Mouse (Mus musculus): ENCODE data around the gene Tiparp. TPM values are rescaled to one million over a fixed set of nuclear protein-coding genes. Genes with fewer than 3 reads are reported as not detected.

The Tiparp gene
- polyA plus RNA-seq, 1 experiment from 2014 or later = 38.6 TPM

DNA sequence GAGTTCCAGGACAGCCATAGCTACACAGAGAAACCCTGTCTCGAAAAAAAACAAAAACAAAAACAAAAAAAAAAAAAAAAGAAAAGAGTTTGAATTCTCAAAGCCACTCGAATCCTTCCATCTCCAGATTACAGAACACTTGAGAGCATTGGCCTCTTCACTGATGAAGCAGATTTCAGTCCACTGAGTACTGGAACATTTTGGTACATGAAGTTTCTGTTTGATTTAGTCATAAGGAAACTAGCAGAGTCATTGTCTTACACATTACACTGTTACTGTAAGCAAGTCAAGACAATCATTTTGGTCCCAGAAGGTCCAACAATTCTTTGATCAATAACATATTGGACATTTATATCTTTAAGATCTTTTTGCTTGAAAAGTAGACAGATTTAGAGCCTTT is 4.8 kb downstream of the Tiparp start:
- Histone ChIP-seq H3K36me3 (peaks cover 11% of the 10 kb centered on the region), H3K9me3 (no peaks in the 10 kb centered on the region), H3K4me3 (no peak overlapping the region), H3K27me3 (no peaks in the 10 kb centered on the region), H3K9ac (no peak overlapping the region), H3K4me1 (peaks cover 6% of the 10 kb centered on the region), H3K27ac (no peak overlapping the region), H3K4me2 (no peak overlapping the region)
- 85% methylated on average over 2 of the region's 2 CpGs for WGBS
- ATAC-seq (ENCODE audit: insufficient number of reproducible peaks, insufficient read depth, low FRiP score, low TSS enrichment, low read depth) = no peak

DNA sequence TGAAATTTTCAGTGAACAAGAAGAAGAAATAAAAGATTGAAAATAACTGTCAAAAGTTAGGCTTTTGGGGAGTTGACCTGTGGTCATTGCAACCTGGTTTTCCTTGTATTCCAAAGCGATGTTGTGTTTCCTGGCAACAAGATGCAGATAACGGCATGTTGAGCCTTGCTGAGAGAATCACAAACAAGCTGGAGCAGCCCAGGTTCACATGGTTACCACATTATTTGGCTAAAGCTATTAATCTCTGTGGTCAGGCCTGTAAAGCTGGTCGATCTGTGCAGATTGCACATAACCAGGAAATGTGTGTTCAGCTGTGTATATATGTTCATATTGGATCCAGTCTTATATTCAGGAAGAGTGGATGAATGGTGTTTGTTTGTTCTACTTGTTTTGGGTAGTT is 5.4 kb downstream of the Tiparp start:
- Histone ChIP-seq H3K9ac (no peak overlapping the region), H3K4me1 (peaks cover 6% of the 10 kb centered on the region), H3K4me3 (no peak overlapping the region), H3K4me2 (no peak overlapping the region), H3K27ac (no peak overlapping the region), H3K9me3 (no peaks in the 10 kb centered on the region), H3K27me3 (no peaks in the 10 kb centered on the region), H3K36me3 (peaks cover 11% of the 10 kb centered on the region)
- ATAC-seq (ENCODE audit: insufficient number of reproducible peaks, insufficient read depth, low FRiP score, low TSS enrichment, low read depth) = no peak
- 55% methylated on average over 3 of the region's 3 CpGs for WGBS

DNA sequence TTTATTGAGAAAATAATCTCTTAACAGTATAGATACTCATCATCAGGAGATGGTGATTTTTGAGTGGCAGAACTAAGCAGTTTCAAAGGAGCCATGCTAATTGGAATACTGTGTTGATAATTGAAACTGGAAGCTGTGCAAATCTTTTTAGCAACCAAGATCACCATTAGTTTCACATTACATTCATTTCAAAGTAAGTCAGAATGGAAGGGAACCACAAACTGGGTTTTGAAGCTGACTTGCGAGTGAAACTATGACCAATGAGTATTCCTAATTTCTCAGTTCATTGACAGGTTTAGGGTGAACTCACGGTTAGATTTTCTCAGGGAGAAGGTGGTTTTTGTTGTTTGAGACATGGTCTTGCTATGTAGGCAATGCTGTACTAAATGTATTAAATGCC is 6.3 kb downstream of the Tiparp start:
- WGBS = 46% methylated on average over 2 of the region's 2 CpGs
- no peak overlapping the region for H3K4me3 ChIP-seq
- ATAC-seq (ENCODE audit: insufficient number of reproducible peaks, insufficient read depth, low FRiP score, low TSS enrichment, low read depth) = no peak

DNA sequence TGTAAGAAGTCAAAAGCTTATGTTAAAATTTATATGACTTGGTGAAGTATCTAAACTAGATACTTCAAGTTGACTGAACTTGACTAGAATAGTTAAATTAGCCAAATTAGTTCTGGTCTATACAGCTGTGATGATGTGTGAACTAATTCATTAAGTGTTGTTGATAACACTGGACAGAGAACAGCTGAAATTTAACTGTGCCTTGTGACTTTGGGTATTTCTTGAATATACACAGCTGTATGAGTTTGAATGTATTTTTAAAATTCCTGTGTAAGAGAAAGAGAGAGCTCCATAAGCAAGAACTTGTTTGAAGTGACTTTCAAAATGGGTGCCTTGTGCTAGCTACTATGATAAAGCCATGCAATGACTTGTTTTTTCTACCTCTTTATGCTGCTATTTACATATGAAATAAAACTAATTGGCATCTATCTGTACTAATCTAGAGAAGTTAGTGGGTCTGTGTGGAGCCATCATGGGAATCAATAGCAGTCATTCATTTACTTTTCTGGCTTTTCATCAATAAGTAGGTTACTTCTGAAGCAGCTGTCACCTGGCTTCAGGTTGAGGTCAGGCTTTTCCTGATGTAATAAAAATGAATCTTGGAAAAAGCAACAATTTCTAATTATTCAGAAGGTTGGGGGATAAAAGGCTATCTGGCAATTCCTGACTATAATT is 7.0 kb downstream of the Tiparp start:
- Histone ChIP-seq H3K9me3 (no peaks in the 10 kb centered on the region), H3K27ac (no peak overlapping the region), H3K4me1 (peaks cover 6% of the 10 kb centered on the region), H3K27me3 (no peaks in the 10 kb centered on the region), H3K36me3 (peaks cover 11% of the 10 kb centered on the region), H3K9ac (no peak overlapping the region), H3K4me3 (no peak overlapping the region), H3K4me2 (no peak overlapping the region)
- no peak for ATAC-seq (ENCODE audit: insufficient number of reproducible peaks, insufficient read depth, low FRiP score, low TSS enrichment, low read depth)

More for the DNA sequence above, 6.3 kb downstream of the Tiparp start:
- no peaks in the 10 kb centered on the region for H3K9me3 ChIP-seq
- peaks cover 11% of the 10 kb centered on the region for H3K36me3 ChIP-seq
- peaks cover 6% of the 10 kb centered on the region for H3K4me1 ChIP-seq
- no peak overlapping the region for H3K4me2 ChIP-seq
- no peak overlapping the region for H3K27ac ChIP-seq
- H3K27me3 ChIP-seq = no peaks in the 10 kb centered on the region
- no peak overlapping the region for H3K9ac ChIP-seq

- Histone ChIP-seq H3K4me3 (no peak overlapping the region), H3K36me3 (peaks cover 4% of the 10 kb centered on the region; the same call in 1 of the 2 replicates), H3K27me3 (no peaks in the 10 kb centered on the region), H3K4me2 (no peak overlapping the region), H3K4me1 (peaks cover 6% of the 10 kb centered on the region), H3K27ac (no peak overlapping the region), H3K9ac (no peak overlapping the region), H3K9me3 (no peaks in the 10 kb centered on the region)
- no peak for ATAC-seq (ENCODE audit: insufficient number of reproducible peaks, insufficient read depth, low FRiP score, low TSS enrichment, low read depth)
- WGBS = 65% methylated on average over 1 of the region's 1 CpGs
Observed at GRCm38 (mm10) chr3:65537288-65537687, 9.1 kb downstream of the Tiparp start.

DNA sequence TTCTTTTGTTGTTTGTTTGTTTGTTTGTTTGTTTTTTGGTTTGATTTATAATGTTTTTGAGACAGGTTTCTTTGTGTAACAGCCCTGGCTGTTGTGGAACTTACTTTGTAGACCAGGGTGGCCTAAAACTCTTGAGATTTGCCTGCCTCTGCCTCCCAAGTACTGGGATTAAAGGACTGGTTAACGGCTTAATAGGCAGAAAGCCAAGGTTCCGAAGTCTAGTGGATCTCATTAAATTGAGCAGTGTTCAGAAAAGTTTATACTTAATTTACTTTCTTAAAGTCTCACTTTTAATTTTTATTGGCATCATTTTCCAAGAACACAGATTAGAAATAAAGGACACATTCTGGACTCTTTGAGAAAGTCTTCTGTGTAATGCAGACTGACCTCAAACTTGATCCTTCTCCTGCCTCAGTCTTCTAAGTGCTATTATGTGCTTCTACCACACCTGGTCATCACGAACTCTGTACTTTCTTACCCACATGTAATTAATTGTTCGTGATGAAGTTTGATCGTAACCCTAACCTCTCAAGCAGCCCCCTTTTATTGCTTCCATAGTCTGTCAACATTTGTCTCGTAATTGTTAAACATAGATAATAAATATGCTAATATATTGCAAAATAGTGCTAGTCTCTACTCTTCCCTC is 12.8 kb downstream of the Tiparp start:
- no peaks in the 10 kb centered on the region for H3K36me3 ChIP-seq
- ATAC-seq (ENCODE audit: insufficient number of reproducible peaks, insufficient read depth, low FRiP score, low TSS enrichment, low read depth) = no peak
- no peak overlapping the region for H3K9ac ChIP-seq
- H3K27me3 ChIP-seq = no peaks in the 10 kb centered on the region
- no peaks in the 10 kb centered on the region for H3K4me1 ChIP-seq
- no peak overlapping the region for H3K4me3 ChIP-seq
- no peak overlapping the region for H3K4me2 ChIP-seq
- WGBS = 83% methylated on average over 6 of the region's 6 CpGs
- H3K27ac ChIP-seq = no peak overlapping the region
- H3K9me3 ChIP-seq = no peaks in the 10 kb centered on the region

DNA sequence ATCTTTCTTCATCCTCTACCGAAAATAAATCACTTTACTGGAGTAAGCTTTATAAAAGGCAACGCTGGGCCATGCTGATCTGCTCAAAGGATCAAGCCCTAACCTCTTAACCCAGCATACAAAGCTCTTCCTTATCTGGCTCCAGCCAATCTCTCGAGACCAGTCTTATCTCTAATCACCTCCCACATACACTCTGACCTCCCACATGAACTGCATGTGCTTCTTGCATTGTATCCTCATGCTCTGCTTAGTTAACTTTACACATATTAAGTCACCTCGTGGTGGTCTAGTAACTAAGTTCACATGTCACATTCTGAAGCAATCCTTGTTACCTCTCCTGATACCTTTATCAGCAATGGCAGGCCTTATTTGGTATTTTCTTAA is 13.3 kb downstream of the Tiparp start:
- 42% methylated on average over 4 of the region's 4 CpGs for WGBS
- no peak overlapping the region for H3K4me3 ChIP-seq
- ATAC-seq (ENCODE audit: insufficient number of reproducible peaks, insufficient read depth, low FRiP score, low TSS enrichment, low read depth) = no peak

GRCm38 (mm10) chr3:65549785-65550184 is 21.6 kb downstream of the Tiparp start:
- 62% methylated on average over 6 of the region's 6 CpGs for WGBS
- H3K27me3 ChIP-seq = no peaks in the 10 kb centered on the region
- H3K27ac ChIP-seq = no peak overlapping the region
- H3K36me3 ChIP-seq = peaks cover 15% of the 10 kb centered on the region
- H3K4me3 ChIP-seq = no peak overlapping the region
- H3K4me2 ChIP-seq = no peak overlapping the region
- H3K4me1 ChIP-seq = 0 out of 2 replicates have a peak, but pooled peaks cover 4% of the 10 kb centered on the region
- no peaks in the 10 kb centered on the region for H3K9me3 ChIP-seq
- ATAC-seq (ENCODE audit: insufficient number of reproducible peaks, insufficient read depth, low FRiP score, low TSS enrichment, low read depth) = no peak
- no peak overlapping the region for H3K9ac ChIP-seq

More for the DNA sequence above, 13.3 kb downstream of the Tiparp start:
- Histone ChIP-seq H3K4me1 (no peaks in the 10 kb centered on the region), H3K27me3 (no peaks in the 10 kb centered on the region), H3K27ac (no peak overlapping the region), H3K9me3 (no peaks in the 10 kb centered on the region), H3K4me2 (no peak overlapping the region), H3K9ac (no peak overlapping the region), H3K36me3 (no peaks in the 10 kb centered on the region)

DNA sequence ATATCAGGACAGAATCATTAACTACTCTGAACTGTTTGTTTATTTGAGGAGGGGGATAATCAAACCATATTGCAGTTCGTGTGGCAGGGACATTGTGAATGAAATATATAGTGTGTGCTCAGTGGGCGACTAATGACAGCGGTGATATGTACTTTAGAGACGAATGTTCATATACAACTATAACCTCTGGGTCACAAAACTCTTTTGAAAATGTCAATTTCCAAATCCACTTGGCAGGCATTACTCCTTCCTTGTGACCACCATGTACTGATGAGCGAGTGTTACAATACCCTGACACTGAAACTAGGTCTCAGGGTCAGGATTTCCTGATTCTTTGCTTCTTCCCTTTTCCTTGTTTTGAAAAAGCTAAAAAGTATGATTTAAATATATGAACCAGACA is 22.9 kb downstream of the Tiparp start:
- 87% methylated on average over 5 of the region's 5 CpGs for WGBS
- Histone ChIP-seq H3K9me3 (no peaks in the 10 kb centered on the region), H3K27me3 (no peaks in the 10 kb centered on the region), H3K4me1 (0 out of 2 replicates have a peak, but pooled peaks cover 4% of the 10 kb centered on the region), H3K9ac (no peak overlapping the region), H3K4me2 (no peak overlapping the region), H3K4me3 (no peak overlapping the region), H3K36me3 (peaks cover 15% of the 10 kb centered on the region), H3K27ac (no peak overlapping the region)
- ATAC-seq (ENCODE audit: insufficient number of reproducible peaks, insufficient read depth, low FRiP score, low TSS enrichment, low read depth) = no peak

- H3K9ac ChIP-seq = no peak overlapping the region
- H3K27ac ChIP-seq = no peak overlapping the region
- peaks cover 17% of the 10 kb centered on the region for H3K36me3 ChIP-seq
- ATAC-seq (ENCODE audit: insufficient number of reproducible peaks, insufficient read depth, low FRiP score, low TSS enrichment, low read depth) = no peak
- H3K4me2 ChIP-seq = no peak overlapping the region
- 94% methylated on average over 2 of the region's 2 CpGs for WGBS
- 0 out of 2 replicates have a peak, but pooled peaks cover 10% of the 10 kb centered on the region for H3K4me1 ChIP-seq
- H3K4me3 ChIP-seq = no peak overlapping the region
- H3K9me3 ChIP-seq = no peaks in the 10 kb centered on the region
- no peaks in the 10 kb centered on the region for H3K27me3 ChIP-seq
Observed at GRCm38 (mm10) chr3:65554633-65555032, 26.4 kb downstream of the Tiparp start.

- Histone ChIP-seq H3K4me1 (0 out of 2 replicates have a peak, but pooled peaks cover 5% of the 10 kb centered on the region), H3K27ac (no peak overlapping the region), H3K36me3 (peaks cover 13% of the 10 kb centered on the region), H3K9ac (no peak overlapping the region), H3K27me3 (no peaks in the 10 kb centered on the region), H3K9me3 (no peaks in the 10 kb centered on the region), H3K4me3 (no peak overlapping the region), H3K4me2 (no peak overlapping the region)
- 74% methylated on average over 4 of the region's 4 CpGs for WGBS
- no peak for ATAC-seq (ENCODE audit: insufficient number of reproducible peaks, insufficient read depth, low FRiP score, low TSS enrichment, low read depth)
Observed at GRCm38 (mm10) chr3:65558679-65559078, 30.5 kb downstream of the Tiparp start.

DNA sequence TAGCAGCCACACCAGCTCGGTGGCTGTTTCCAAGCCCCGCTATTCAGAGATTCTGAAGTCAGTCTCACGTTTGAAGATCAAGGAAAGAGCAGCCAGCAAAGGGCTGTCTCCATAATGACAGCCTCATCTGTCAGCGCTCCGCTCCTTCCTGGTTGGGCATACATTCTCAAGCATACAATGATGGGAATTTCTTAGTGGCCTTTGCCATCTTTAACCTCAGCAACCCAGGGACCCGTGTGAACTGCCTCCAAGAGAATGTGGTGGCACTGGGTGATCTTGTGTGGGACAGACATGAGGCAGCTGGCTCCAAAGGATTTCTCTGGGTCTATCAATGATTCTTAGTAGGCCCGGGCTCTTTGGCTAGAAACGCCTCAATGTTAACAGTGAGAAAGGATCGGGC is 34.0 kb downstream of the Tiparp start:
- ATAC-seq (ENCODE audit: insufficient number of reproducible peaks, insufficient read depth, low FRiP score, low TSS enrichment, low read depth) = no peak
- no peak overlapping the region for H3K4me3 ChIP-seq
- WGBS = 81% methylated on average over 9 of the region's 9 CpGs
- H3K9ac ChIP-seq = no peak overlapping the region
- 0 out of 2 replicates have a peak, but pooled peaks cover 5% of the 10 kb centered on the region for H3K4me1 ChIP-seq
- no peaks in the 10 kb centered on the region for H3K27me3 ChIP-seq
- no peaks in the 10 kb centered on the region for H3K9me3 ChIP-seq
- H3K36me3 ChIP-seq = peaks cover 2% of the 10 kb centered on the region; the same call in 1 of the 2 replicates
- H3K27ac ChIP-seq = no peak overlapping the region
- no peak overlapping the region for H3K4me2 ChIP-seq
